Mouse (Mus musculus) gastrocnemius, postnatal 25 days (tissue): Measurements from ENCODE around the gene Epb41l2. TPM values are rescaled to one million over a fixed set of nuclear protein-coding genes. Genes with fewer than 3 reads are reported as not detected.

Experiments
- DNase-seq: peaks from one replicate; pipeline ENCODE4 v3.0.0; 2022
- total RNA-seq, 2 experiments: library from RNA; stranded (reverse); gene quantifications; 1 replicate in 1 of 2; 2 replicates in 1 of 2; pipeline ENCODE4 v1.2.3; 2021

Gene Epb41l2
- total RNA-seq, 2 experiments from 2014 or later = 34.5 to 41.4 TPM

GRCm38 (mm10) chr10:25499323-25500071 is 139.9 kb downstream of the Epb41l2 start:
- no peak for DNase-seq

GRCm38 (mm10) chr10:25503250-25503649 is 143.7 kb downstream of the Epb41l2 start:
- DNase-seq = no peak

GRCm38 (mm10) chr10:25513821-25514220 is 154.2 kb downstream of the Epb41l2 start:
- no peak for DNase-seq

DNA sequence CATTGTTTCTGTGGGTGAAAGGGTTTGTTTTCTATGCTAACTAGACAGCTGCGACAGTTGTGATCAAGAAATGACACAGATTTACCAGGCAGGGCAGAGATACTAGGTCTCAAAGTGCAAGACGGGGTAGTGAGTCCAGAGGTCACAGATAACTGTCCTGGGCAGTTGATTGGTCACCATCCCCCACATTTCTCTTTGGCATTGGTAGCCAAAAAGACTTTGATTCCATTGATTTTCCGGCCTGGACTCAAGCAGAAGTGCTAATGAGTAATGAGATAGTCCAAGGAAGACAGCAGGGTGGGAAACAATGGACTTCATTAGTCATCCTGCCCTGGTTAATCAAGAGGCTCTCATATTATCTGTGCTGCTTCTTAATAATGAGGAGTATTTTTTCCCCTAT is 160.4 kb downstream of the Epb41l2 start:
- DNase-seq = no peak

GRCm38 (mm10) chr10:25520428-25520827 is 160.8 kb downstream of the Epb41l2 start:
- no peak for DNase-seq

DNA sequence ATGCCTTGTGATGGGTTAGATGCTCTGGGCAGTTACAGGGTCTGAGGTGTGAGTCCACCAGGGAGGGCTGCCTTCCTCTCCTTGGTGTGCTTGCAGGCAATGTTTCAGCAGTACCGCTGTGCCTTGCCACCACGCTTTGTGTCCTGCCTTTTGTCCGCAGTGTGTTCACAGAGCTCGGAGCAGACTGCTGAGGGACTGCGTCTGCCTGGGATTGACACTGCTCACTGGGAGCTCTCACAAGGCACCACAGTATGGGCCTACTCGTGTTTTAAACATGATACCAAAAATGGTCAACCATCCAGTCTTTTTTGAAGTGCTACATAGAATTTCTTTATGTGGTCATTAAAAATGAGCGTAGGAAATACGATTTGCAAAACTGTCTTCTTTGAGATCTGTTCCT is 164.1 kb downstream of the Epb41l2 start:
- no peak for DNase-seq

DNA sequence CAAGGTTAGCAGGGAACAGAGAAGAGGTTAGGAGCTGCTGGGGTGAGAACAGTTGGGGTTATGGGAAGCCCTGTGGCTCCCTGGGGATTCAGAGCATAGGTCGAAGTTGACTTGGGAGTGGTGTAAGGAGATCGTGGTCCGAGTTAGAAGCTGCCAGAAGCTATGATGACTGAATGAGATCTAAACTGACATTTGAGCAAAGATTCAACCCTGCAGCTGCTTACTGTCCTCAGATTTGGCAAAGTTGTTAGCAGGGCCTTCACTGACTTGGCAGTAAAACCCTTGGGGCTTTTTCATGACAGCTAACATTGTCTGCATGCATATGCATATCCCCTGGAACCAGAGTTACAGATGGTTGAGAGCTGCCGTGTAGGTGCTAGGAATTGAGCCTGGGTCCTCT is 166.6 kb downstream of the Epb41l2 start:
- no peak for DNase-seq

DNA sequence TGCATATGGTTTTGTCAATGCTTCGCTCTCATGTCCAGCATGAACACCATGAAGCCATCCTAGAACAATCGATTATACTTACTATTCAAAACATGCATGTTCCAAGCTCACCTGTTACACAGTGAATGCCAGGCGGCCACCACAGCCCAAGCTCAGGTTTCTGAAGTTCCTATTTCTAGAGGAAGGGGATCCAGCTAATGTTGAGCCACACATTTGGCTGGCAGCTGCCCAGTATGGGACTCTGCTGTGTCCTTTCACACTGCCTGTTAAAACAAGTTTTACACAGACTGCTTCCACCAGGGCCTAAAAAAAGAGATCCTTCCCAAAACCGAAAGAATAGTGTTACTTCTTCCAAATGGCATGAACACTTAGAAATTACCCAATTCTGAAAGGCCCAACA is 167.0 kb downstream of the Epb41l2 start:
- DNase-seq = no peak

DNA sequence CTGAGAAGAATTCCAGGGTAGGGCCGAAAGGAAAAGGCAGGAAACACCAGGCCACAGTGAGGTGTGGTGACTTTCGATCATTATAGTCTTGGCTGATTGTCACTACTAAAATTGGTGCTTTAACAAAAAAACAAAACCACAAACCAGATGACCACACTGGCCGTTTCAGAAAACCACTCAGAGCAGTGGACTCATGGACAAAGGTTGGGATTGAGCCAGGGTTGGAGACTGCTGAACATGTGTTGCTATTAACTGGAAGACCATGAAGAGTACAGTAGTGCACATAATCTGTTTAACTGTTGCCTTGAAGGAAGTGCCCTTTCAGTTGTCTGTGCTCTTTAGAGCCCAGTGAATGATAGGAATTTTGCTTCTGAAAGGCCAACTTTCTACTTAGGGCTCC is 167.5 kb downstream of the Epb41l2 start:
- DNase-seq = peak; percentile 13

GRCm38 (mm10) chr10:25531335-25531734 is 171.7 kb downstream of the Epb41l2 start:
- DNase-seq = no peak

DNA sequence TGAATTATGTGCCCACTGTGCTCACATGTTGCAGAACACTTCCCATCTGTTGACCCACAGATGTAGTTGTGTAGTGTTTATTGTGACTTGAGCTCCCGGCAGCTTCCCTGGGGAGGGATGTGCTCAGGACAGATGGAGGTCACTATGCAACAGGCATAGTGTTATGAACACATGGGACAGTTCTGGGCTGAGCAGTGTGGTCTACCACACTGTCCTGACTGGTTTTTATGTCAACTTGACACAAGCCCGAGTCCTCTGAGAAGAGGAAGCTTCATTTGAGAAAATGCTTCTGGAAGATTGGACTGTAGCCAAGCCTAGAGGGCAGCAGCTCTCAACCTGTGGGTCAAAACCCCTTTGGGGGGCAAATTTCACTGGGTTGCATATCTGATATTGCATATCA is 173.5 kb downstream of the Epb41l2 start:
- no peak for DNase-seq

DNA sequence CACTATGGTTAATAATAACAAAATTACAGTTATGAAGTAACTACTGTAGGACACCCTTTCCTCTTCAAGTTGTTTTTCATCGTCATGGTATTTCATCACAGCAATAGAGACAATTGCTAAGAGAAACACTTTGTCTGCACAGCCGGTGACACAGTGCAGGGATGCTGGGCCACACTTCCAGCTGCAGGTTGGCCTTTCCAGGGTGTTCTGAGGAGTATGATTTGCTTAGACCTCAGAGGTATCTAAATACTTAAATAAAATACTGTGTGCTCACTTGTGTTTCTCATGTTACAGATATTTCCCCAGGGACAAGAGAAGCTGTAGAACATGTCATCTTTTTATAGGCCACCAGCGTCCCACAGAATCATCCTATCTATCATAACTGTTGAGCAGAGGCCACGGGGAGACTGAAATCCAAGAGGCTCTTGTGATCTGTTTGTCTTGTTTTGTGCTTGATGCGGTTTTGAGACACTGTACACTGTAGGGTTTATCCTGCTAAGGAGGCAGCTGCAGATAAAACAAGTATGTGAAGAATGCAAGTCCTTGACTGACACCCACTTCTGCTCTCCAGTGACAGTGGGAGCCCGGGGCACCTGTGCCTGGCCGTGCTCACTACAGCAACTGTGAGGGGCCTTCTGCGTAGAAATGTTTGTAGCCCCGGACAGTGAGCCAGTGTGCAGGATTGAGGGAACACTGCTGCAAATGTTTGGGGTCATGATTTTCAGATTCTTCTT is 174.1 kb downstream of the Epb41l2 start:
- no peak for DNase-seq

DNA sequence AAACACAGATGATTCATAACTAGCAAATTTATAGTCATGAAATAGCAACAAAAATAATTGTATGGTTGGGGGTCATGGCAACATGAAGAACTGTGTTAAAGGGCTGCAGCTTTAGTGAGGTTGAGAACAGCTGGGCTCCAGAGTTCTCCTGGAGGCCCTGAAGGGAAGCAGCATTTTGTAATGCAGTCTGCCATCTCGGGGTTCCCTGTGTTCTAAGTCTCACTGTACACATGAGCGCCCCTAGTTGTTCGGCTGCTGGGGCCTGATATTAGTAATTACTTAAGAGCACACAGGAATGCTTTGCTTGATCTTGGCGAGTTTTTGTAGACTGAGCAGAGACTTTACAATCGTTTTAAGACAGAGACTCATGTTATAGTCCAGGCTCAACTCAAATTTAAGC is 174.9 kb downstream of the Epb41l2 start:
- DNase-seq = no peak

DNA sequence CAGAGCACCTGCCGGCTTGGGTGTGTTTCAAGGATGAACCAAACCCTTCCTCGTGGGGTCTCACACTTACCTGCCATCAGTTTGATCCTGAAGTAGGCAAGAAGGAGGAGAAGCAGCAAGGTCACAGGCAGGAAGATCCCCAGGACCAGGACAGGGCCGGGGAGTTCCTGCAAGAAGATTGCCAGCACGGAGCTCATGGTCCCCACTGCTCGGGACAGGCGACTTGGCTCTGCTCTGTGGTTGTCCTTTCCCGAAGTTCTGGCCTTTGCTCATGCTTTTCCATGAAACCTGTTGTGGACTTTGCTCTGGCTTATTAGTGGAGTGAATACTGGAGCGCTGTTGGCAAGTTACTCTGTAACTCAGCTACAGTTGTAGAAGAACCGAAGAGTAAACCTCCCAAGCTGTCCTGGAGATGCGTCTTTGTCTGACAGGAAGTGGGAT is 176.3 kb downstream of the Epb41l2 start, which contains the start of gene Smlr1:
Smlr1 (minus strand) TSS at position 377 of the 441 bp plus-strand sequence.
- no peak for DNase-seq

GRCm38 (mm10) chr10:25536621-25537020 is 177.0 kb downstream of the Epb41l2 start:
- no peak for DNase-seq

DNA sequence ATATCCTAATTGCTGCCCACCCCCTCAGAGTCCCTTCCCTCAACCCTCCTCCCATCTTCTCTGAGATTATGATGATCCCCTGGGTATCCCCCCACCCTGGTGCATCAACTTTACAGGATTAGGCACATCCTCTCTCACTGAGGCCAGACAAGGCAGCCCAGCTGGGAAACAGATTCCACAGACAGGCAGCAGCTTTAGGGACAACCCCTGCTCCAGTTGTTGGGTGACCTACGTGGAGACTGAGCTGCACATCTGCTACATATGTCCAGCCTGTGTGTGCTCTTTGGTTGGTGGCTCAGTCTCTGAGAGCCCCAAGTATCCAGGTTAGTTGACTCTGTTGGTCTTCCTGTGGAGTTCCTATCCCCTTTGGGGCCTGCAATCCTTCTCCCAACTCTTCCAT is 179.1 kb downstream of the Epb41l2 start:
- no peak for DNase-seq

- no peak for DNase-seq
Measured at GRCm38 (mm10) chr10:25539146-25539770, 179.7 kb downstream of the Epb41l2 start.

DNA sequence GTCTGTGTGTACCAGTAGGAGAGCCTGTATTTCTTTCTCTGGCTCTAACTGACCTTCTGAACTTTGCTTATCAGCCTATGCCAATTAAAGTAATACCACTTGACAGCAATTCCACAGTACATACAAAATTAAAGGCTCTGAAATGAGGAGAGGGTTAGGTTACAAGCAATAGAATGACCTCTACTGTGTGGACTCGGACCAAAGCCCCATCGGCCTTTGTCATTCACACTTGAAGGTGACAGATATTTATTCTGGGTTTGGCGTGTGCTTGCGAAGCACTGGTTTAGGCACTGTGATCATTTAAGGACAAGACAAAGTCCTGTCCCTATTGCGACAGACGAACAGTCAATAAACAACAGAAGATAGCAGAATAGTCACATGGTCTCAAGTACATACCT is 180.2 kb downstream of the Epb41l2 start:
- DNase-seq = no peak

DNA sequence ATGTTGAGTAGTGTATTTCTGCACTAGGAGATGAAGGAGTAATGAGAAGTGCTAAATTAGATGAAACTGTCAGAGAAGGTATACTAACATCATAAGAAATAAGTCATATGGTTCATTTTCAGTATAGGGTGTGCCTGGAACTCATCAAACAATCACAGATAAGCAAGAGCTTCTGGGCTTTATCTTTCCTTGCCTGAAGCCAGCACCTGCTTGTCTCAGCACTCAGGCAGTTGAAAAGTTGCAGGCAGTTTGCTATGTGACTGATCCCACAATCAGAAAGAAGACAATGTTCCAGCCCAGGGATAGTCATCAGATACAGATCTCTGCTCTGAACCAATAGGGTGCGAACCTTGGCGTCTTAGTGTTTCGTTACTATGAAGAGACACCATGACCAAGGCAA is 181.5 kb downstream of the Epb41l2 start:
- no peak for DNase-seq

DNA sequence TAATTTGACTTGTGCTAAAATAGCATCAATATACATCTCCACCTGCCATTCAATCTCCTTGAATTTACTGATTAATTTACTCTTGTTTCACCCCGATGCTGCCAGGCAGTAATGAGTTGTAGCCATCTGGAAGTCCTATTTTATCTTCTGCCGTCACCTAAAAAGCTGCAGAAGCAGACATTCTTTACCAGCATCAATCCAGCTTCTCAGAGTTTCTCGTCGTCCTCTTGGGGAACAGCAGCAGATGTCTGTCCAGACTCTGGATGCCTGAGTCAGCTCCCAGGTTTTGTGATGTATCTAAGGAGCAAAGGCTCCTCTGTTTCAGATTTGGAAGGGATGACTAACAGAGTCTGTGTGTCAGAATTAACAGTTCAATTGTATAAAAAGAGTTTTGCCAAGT is 193.3 kb downstream of the Epb41l2 start:
- DNase-seq = no peak

DNA sequence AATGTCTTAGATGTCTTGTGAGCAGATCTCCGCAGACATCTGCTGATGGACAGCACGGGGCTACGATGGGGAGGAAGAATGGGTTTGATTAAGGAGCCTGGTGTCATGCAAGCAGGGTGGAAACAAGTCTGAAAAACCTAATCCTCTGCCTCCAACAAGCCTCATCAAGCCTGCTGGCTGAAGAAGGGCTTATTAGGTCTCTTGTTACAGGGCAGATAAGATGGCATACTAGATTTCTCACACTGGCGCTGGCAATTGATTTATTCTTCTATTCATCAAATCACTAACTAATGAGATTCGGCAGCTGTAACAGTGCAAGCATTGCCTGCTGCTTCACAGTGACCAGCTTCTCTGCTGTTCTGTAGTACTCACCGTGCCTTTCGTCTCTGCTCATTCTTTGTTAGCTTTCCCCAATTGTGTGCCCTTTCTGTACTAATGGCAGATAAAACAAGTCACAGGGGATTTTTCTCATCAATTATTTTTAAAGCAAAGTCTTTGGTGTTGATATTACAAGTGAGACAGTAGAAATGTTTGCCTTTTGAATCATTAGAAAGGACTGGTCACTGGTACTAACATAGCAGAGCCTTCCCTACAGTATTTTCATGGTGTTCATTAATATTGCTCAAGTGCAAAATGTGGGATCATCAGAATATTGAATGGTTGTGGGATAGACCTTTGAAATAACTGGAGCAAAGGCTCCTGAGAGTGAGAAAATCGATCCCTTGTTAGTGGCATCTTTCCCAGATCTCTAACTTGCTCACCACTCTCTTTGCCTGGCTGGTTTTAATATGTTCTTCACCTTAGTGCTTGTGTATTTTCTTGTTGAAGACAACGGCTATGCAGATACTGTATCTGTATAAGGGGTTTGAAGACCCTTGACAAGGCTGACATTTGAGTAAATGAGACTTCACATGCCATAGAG is 212.0 kb downstream of the Epb41l2 start:
- no peak for DNase-seq
